Mouse (Mus musculus) left cerebral cortex, postnatal 4 days (tissue): ENCODE results near the gene Trem2. TPM values are rescaled to one million over a fixed set of nuclear protein-coding genes. Genes with fewer than 3 reads are reported as not detected.
"Not testable (repeated sequence)": the region's sequence is repeated elsewhere in the genome, so short reads cannot be mapped to it uniquely, and the experiment has no call there.

ENCODE experiments used
- DNase-seq: peaks from one replicate; pipeline ENCODE4 v3.0.0-alpha.2; 2022
- intact Hi-C: fragments of 180-260 bp; cut with DNase I; formaldehyde crosslinking; loops from one replicate; pipeline ENCODE4 v1.15.1; 2025
- total RNA-seq, 2 experiments: library from RNA; stranded (reverse); gene quantifications; 2 replicates each; pipeline ENCODE4 v1.2.3; 2021

The Trem2 gene
- total RNA-seq, 2 experiments from 2014 or later: 2.7 to 3.2 TPM

DNA sequence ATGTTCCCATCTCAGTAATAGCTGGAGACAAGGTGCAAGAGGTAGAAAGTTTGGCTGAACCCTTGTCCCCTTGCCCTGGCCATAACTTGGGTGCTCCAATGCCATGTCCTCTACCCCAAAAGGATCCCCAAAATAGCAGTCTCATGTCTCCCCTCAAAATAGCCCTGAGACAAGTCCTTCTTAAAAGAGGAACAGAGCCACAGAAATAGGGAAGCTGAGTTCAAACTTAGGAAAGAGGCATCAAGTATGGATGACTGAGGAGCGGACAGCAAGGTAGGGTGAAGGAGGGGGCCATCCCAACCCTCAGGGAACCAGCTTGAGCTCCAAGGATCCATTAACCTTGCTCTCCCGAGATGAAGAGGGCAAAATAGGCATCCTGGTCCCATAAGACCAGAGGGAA, 1.1 kb downstream of the Trem2 start:
- intact Hi-C loops: no loop called here
- DNase-seq: no peak

DNA sequence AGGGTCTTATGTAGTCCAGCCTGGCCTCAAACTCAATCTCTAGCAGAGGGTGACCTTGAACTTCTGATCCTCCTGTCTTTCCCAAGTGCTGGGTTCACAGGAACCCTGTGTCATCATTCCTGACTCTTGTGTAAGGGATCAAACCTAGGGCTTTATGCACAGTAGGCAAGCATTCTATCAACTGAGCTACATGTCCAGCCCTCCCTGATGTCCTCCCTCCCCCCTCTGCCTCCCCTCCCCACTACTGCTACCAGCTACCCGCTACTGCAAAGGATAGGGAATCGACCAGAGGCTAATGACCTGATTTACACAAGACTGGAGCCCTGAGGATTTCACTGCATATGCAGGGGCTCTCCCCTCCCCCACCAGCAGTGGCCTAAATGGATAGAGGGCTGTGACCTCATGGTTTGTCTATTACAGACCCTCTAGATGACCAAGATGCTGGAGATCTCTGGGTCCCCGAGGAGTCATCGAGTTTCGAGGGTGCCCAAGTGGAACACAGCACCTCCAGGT, 4.5 kb downstream of the Trem2 start:
- intact Hi-C loops: no loop called here
- DNase-seq: no peak

DNA sequence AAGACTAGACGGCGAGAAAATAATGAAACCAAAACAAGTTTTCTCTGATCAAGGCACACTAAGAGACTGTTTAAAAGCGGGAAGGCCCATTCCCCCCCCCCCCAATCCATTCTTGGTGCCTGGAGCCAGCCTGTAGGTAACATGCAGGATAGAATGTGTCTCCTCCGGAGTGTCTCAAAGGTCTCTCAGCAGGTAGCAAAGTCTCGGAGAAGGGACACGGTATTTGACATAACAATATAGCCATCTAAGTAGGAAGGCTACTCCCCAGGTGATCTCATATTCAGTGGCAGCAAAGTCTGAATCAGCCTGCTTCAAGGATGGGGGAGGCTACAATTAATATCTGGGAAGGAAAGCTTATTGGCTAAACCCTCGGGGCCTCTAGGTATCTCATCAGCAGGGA, 6.8 kb downstream of the Trem2 start:
- intact Hi-C loops, DNase-seq: not testable (repeated sequence)

DNA sequence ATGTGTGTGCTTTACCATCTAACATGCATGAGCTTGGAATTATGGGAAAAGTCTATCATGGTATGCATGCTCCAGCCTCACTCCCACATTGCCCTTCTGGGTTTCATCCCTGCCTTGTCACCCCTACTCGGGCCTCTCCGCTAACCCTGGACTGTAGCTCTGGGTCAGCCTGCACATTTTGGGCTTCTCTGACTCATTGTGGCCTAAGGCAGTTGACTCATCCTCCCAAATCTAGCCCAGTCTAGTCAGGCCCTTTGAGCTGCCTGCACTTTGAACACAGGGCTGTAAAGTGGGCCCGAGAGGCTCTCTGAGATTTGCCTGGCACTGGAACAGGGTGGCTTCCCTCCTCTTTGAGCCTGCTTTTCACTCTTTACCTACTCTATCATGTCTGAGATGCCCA, 9.6 kb downstream of the Trem2 start:
- no peak for DNase-seq
- intact Hi-C loops: no loop called here

DNA sequence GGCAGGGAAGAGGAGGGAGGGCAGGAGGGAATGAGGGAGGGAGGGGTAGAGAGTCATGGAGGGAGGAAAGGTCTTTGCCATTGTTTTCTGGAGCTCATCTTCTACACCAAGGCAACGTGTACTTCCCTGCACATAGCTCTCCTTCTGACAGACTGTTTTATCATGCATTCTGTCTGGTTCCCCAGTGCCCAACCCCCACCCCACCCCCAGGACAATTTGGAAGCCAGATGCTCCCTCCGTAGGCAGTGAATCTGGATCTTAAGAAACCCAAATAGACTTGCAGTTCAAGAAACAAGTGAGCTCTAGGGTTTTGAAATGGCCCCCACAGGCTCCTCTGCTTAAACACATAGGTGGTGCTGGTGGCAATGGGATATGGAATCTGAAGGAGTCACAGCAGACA, 11.7 kb downstream of the Trem2 start:
- intact Hi-C loops: no loop called here
- DNase-seq: no peak

- no peak for DNase-seq
- intact Hi-C loops: no loop called here
Observed at GRCm38 (mm10) chr17:48359616-48360015, 13.4 kb downstream of the Trem2 start, which contains the start of gene Treml1. TSS of gene Treml1 (plus strand) at chr17:48359916.

- intact Hi-C loops: no loop called here
- no peak for DNase-seq
Observed at GRCm38 (mm10) chr17:48360462-48360861, 14.3 kb downstream of the Trem2 start.

GRCm38 (mm10) chr17:48362346-48362745, 16.1 kb downstream of the Trem2 start:
- no peak for DNase-seq
- intact Hi-C loops: no loop called here

- intact Hi-C loops: no loop called here
- DNase-seq: peak; percentile 79
Observed at GRCm38 (mm10) chr17:48362966-48363365, 16.8 kb downstream of the Trem2 start.

DNA sequence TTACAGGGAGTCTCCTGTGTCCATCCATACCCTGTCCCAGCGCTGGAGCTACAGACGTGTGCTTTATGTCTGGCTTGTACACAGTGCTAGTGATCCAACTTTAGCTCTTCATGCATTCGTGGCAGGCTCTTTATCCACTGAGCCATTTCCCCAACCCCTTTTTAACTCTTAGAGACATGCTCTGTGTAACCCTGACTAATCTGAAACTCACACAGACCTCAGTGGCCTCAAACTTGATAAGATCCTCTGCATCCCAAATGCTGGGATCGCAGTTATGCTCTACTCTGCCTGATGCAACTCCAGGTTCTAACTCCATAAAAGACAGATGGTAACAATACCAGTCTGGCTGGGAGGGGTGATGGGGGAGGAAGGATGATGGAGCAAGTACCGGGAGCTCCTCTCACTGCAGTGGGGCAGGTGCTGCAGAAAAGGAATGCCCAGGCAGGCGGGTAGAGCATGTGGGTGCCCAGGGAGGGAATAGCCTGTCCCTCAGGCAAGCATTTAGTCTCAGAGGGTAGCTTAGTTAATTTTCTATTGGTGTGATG, 17.3 kb downstream of the Trem2 start:
- intact Hi-C loops: no loop called here
- DNase-seq: no peak

- intact Hi-C loops: no loop called here
- DNase-seq: no peak
Observed at GRCm38 (mm10) chr17:48365511-48366155, 19.4 kb downstream of the Trem2 start.

DNA sequence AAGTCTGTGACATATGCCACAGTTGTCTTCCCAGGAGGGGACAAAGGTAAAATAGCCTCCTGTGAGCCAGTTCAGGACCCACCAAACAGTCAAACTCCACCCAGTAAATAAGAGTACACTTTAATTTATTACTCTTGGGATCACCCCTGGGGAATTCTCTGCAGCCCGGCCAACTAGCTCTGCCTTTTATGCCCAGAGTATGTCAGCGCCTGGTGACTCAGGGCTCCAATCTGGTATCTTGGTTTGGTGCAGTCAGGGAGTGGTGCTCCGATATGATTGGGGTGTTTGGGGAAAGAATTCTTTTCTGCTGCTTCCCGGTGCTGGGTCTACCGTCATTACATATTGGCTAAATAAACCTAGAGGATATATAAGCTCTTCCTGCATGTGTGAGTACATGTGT, 20.6 kb downstream of the Trem2 start:
- no peak for DNase-seq
- intact Hi-C loops: no loop called here

GRCm38 (mm10) chr17:48371621-48372020, 25.4 kb downstream of the Trem2 start:
- DNase-seq: no peak
- intact Hi-C loops: no loop called here

GRCm38 (mm10) chr17:48372987-48373386, 26.8 kb downstream of the Trem2 start:
- intact Hi-C loops: no loop called here
- DNase-seq: no peak

DNA sequence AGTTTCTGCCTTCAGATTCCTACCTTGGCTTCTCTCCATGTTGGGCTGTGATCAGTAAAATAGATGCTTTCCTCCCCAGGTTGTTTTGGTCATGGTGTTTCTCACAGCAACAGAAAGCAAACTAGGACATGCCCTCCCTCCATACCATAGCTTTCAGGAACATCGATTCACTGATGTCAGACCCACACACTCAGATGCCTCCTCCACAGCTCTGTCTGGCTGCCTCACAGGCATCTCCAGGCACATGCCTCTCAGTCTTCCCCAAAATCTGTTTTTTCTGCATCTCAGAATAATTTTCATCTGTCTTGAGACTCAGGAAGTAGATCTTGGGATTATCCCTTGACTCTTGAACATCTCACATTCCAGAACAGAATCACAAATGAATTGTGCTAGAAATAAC, 29.9 kb downstream of the Trem2 start:
- DNase-seq: no peak
- intact Hi-C loops: no loop called here

- intact Hi-C loops: no loop called here
- no peak for DNase-seq
Observed at GRCm38 (mm10) chr17:48379050-48379449, 32.8 kb downstream of the Trem2 start.

DNA sequence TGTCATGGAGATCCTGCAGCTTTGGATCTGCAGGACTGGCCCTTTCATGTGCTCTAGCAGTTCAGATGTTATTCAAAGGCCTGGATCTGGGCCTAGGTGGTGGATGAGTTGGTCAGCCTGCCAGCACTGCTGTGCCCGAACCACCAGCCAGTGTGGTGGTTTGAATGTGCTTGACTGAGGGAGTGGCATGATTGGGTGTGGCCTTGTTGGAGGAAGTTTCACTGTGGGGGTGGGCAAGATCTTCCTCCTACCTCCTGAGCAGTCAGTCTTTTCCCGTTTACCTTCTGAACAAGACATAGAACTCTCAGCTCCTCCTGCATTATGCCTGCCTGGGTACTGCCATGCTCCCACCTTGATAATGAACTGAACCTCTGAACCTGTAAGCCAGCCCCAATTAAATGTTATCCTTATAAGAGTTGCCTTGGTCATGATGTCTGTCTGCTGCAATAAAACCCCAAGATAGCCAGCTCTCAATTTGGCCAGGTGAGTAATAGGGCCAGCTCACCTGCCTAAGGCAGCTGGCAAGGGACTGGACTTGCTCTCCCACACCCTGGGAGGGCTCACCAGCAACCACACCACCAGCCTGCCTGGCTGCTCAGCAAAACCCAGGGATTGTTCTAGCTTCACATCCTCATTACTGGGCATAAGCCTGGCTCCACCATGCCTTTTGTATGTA, 39.7 kb downstream of the Trem2 start:
- DNase-seq: no peak
- intact Hi-C loops: no loop called here

- intact Hi-C loops: no loop called here
Observed at GRCm38 (mm10) chr17:48388666-48389065, 42.5 kb downstream of the Trem2 start.

DNA sequence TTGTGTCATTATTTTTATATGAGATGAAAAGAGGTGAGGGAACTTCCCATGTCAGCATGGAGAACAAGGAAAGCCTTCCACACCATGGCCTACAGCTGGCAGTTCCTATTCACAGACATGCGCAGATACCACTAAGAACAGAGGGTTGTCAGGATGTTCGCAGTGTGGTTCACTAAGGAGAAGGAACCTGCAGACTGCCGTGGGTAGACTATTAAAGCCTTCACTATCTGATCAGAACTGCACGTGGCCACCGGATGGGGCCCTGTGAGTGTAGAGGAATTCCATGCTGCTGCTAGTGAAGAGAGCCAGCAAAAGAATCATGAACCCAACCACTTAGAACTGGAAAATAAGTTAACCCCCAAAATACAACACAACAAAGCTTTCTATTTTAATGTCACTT, 43.2 kb downstream of the Trem2 start:
- intact Hi-C loops: no loop called here

More at GRCm38 (mm10) chr17:48388666-48389065, 42.5 kb downstream of the Trem2 start:
- no peak for DNase-seq

GRCm38 (mm10) chr17:48391446-48391845, 45.2 kb downstream of the Trem2 start:
- no peak for DNase-seq
- intact Hi-C loops: loop anchor here (10.0 kb wide), 1 partner anchor 117 kb away; no protein-coding TSS in a partner anchor

More for the DNA sequence above, 43.2 kb downstream of the Trem2 start:
- no peak for DNase-seq

DNA sequence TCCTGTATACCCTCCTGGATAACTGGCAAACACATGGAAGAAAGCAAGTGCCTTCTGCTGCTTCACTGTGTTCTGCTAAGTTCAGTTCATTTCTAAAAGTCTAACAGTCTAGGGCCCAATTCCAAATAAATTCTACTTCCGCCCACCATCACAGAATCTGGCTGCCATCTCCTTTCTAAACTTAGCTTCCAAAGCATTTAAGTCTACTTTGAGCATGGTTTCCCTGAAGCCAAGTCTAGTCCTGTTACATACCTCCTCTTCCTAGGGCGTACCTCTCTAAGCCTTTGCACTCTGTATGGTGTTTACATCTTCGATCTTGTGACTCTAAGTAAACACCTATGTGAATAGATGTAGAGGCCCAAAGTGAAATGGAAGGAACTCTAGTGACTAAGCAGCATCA, 46.4 kb downstream of the Trem2 start:
- intact Hi-C loops: loop anchor here (10.0 kb wide), 1 partner anchor 118 kb away; no protein-coding TSS in a partner anchor
- DNase-seq: no peak

- intact Hi-C loops: no loop called here
- DNase-seq: no peak
Observed at GRCm38 (mm10) chr17:48401710-48402109, 55.5 kb downstream of the Trem2 start.
